Mouse (Mus musculus): Measurements from ENCODE around the gene Ttc30a2. TPM values are rescaled to one million over a fixed set of nuclear protein-coding genes. Genes with fewer than 3 reads are reported as not detected.
"Not testable (repeated sequence)": the region's sequence is repeated elsewhere in the genome, so short reads cannot be mapped to it uniquely, and the experiment has no call there.

Ttc30a2 gene
- polyA plus RNA-seq, 1 experiment from 2014 or later, result 0.47 TPM

GRCm38 (mm10) chr2:75976070-75976469, 1.9 kb downstream of the Ttc30a2 start:
- not testable (repeated sequence) for H3K4me1 ChIP-seq; H3K27me3 ChIP-seq; H3K4me2 ChIP-seq (replicated peaks); H3K36me3 ChIP-seq; H3K9ac ChIP-seq (replicated peaks); H3K4me3 ChIP-seq; H3K27ac ChIP-seq (replicated peaks); ATAC-seq (replicated peaks); H3K9me3 ChIP-seq
- 95% methylated on average over 2 of the region's 2 CpGs for WGBS

- Histone ChIP-seq H3K4me2 (replicated peaks) (no peak overlapping the region), H3K27ac (replicated peaks) (no peak overlapping the region), H3K36me3 (no peaks in the 10 kb centered on the region), H3K27me3 (no peaks in the 10 kb centered on the region), H3K9ac (replicated peaks) (no peak overlapping the region), H3K4me3 (no peak overlapping the region), H3K9me3 (no peaks in the 10 kb centered on the region), H3K4me1 (no peaks in the 10 kb centered on the region)
- no peak for ATAC-seq (replicated peaks)
- WGBS, result 80% methylated on average over 9 of the region's 9 CpGs
Measured at GRCm38 (mm10) chr2:75974131-75974530, 3.8 kb downstream of the Ttc30a2 start.

DNA sequence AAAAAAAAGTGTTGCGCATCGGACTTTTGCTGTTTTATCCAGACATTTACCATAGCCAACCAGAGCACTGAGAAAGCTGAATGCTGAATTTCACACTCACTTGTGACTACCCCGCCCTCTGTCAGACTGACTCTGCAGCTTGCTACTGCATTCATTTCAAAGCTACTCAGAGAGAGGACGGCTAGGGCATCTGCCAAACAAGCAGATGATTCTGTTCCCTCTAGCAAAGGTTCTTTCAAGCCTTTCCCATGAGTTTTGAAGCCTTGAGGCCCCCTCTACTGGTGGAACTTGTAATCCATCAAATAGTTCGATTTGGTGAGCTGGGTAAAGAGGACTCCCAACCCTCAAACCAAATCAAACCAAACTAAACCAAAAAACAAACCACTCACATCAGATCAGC, 13.0 kb downstream of the Ttc30a2 start:
- WGBS, result 23% methylated on average over 5 of the region's 5 CpGs
- Histone ChIP-seq H3K36me3 (no peaks in the 10 kb centered on the region), H3K4me1 (peaks cover 24% of the 10 kb centered on the region), H3K27me3 (no peaks in the 10 kb centered on the region), H3K4me3 (peak overlapping the region; percentile 3; the same call in 1 of the 2 replicates), H3K9ac (replicated peaks) (no peak overlapping the region), H3K27ac (replicated peaks) (peak overlapping the region; percentile 58), H3K9me3 (no peaks in the 10 kb centered on the region), H3K4me2 (replicated peaks) (peak overlapping the region; percentile 39)
- ATAC-seq (replicated peaks), result peak; percentile 87

- H3K4me3 ChIP-seq, result peak overlapping the region; percentile 3; the same call in 1 of the 2 replicates
- no peak overlapping the region for H3K9ac ChIP-seq (replicated peaks)
- 14% methylated on average over 14 of the region's 14 CpGs for WGBS
Measured at GRCm38 (mm10) chr2:75964512-75964911, 13.5 kb downstream of the Ttc30a2 start.

DNA sequence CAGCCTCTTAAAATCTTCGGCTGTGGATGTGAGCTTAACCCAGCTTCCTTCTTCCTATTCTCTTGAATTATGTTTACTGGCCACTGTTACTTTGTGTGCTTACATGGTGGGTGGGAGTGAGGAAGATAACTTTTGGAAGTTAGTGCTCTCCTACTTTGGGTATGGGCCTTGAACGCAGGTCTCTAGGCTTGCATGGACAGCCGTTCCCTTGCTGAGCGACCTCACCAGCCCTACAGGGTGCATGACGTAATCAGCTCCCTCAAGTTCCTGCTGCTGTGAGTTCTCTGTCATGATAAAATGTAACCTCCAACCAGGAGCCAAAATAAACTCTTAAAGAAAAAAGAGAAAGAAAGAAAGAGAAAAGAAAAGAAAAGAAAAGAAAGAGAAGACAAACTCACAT, 13.9 kb downstream of the Ttc30a2 start:
- Histone ChIP-seq H3K4me2 (replicated peaks) (peak overlapping the region; percentile 39; the same call in 1 of the 2 replicates), H3K4me1 (peaks cover 34% of the 10 kb centered on the region), H3K9me3 (no peaks in the 10 kb centered on the region), H3K36me3 (no peaks in the 10 kb centered on the region), H3K9ac (replicated peaks) (no peak overlapping the region), H3K4me3 (no peak overlapping the region), H3K27ac (replicated peaks) (no peak overlapping the region), H3K27me3 (no peaks in the 10 kb centered on the region)
- 71% methylated on average over 5 of the region's 5 CpGs for WGBS
- no peak for ATAC-seq (replicated peaks)

More at GRCm38 (mm10) chr2:75964512-75964911, 13.5 kb downstream of the Ttc30a2 start:
- ATAC-seq (replicated peaks), result peak; percentile 23; the same call in 1 of the 2 replicates
- H3K9me3 ChIP-seq, result no peaks in the 10 kb centered on the region
- peaks cover 29% of the 10 kb centered on the region for H3K4me1 ChIP-seq
- no peaks in the 10 kb centered on the region for H3K36me3 ChIP-seq
- H3K27me3 ChIP-seq, result no peaks in the 10 kb centered on the region
- H3K27ac ChIP-seq (replicated peaks), result peak overlapping the region; percentile 58
- peak overlapping the region; percentile 39 for H3K4me2 ChIP-seq (replicated peaks)

- Histone ChIP-seq H3K27me3 (no peaks in the 10 kb centered on the region), H3K36me3 (no peaks in the 10 kb centered on the region), H3K27ac (replicated peaks) (no peak overlapping the region), H3K9me3 (no peaks in the 10 kb centered on the region), H3K9ac (replicated peaks) (no peak overlapping the region), H3K4me2 (replicated peaks) (no peak overlapping the region), H3K4me3 (no peak overlapping the region), H3K4me1 (peaks cover 40% of the 10 kb centered on the region)
- ATAC-seq (replicated peaks), result no peak
- 65% methylated on average over 10 of the region's 10 CpGs for WGBS
Measured at GRCm38 (mm10) chr2:75963211-75963840, 14.6 kb downstream of the Ttc30a2 start.

DNA sequence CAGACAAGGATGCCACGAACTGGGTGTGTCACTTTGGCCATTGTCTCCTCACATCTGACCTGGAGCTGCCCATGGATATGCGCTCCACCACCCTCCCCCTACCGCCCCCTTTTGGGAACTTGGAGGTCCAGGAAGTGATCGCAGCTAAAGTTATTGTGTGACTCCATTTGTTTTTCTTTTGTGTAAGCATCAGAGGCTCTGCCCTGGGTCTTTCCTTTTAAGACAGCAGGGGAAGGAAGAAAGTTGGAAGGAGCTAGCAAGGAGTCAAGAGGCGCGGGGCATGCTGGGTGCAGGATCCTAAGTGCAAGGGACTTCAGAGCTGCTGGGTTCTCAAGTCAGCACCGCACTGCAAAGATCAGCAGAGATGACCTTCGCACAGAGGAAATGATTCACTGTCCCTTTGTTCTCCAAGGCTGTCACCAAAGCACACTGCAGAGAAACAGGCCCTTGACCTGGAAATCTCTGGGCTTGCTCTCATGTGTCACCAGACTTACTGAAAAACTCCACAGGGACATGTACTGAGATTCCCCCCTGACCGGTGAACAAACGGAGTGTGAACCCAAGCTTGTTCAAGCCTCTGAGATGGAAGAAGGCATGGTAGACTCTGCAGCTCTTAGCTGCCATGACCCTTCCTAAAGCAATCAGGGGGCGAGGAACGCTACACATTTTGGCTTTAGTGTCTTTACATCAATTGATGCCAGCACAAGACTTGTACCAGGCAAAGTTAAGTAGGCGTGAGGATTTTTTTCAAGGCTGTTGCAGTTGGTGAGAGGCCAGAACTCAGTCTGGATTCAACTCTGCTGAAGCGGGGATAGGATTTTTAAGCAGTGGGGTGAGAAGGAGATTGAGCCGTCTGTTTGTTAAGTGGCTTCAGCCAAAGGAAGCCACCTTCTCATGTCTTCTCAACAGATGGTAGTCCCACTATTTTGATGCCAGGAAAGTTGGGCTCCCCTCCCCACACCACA, 17.3 kb downstream of the Ttc30a2 start:
- Histone ChIP-seq H3K36me3 (no peaks in the 10 kb centered on the region), H3K27me3 (no peaks in the 10 kb centered on the region), H3K4me3 (no peak overlapping the region), H3K4me2 (replicated peaks) (peak overlapping the region; percentile 31; the same call in 1 of the 2 replicates), H3K9me3 (no peaks in the 10 kb centered on the region), H3K4me1 (peaks cover 40% of the 10 kb centered on the region), H3K9ac (replicated peaks) (no peak overlapping the region), H3K27ac (replicated peaks) (peak overlapping the region; percentile 52)
- WGBS, result 46% methylated on average over 15 of the region's 15 CpGs
- ATAC-seq (replicated peaks), result no peak

GRCm38 (mm10) chr2:75959850-75960365, 18.1 kb downstream of the Ttc30a2 start:
- ATAC-seq (replicated peaks), result peak; percentile 73
- H3K4me2 ChIP-seq (replicated peaks), result peak overlapping the region; percentile 31
- 8% methylated on average over 15 of the region's 15 CpGs for WGBS
- H3K4me1 ChIP-seq, result peaks cover 38% of the 10 kb centered on the region
- H3K9me3 ChIP-seq, result no peaks in the 10 kb centered on the region
- no peaks in the 10 kb centered on the region for H3K36me3 ChIP-seq
- H3K9ac ChIP-seq (replicated peaks), result no peak overlapping the region
- H3K4me3 ChIP-seq, result no peak overlapping the region
- H3K27me3 ChIP-seq, result no peaks in the 10 kb centered on the region
- peak overlapping the region; percentile 52 for H3K27ac ChIP-seq (replicated peaks)

DNA sequence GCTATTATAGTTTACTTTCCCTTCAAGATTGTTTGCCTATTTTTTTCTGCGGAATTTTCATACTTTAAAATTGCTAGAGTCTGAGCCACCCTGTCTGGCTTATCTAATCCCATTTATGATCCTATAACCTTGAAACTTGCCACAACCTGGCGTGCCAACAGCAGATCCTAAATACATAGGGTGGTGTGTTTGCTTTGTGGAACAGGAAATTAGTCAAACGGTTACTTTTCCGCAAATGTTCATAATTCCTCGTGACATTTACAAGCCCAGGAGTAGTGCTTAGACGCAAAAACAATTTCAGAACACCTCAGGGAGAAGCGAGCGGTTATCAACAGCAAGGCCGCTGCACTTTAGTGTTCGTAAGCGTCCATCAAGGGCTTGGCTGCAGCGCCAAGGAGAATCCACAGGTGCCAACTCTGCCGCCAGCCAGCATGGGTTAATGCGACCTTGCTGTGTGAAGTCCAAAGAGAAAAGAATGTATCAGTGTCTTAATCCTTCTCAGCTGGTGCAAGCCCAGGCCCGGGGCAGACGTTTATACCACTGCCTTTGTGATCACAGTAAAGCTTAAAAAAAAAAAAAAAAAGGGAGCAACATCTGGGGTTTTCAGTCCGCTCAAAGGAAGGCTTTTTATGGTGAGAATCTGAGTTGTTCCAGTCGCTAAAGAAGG, 18.7 kb downstream of the Ttc30a2 start:
- H3K9me3 ChIP-seq, result no peaks in the 10 kb centered on the region
- H3K4me2 ChIP-seq (replicated peaks), result peak overlapping the region; percentile 31
- 19% methylated on average over 18 of the region's 18 CpGs for WGBS
- ATAC-seq (replicated peaks), result peak; percentile 39; the same call in 1 of the 2 replicates
- H3K4me1 ChIP-seq, result peaks cover 33% of the 10 kb centered on the region
- no peaks in the 10 kb centered on the region for H3K36me3 ChIP-seq
- H3K4me3 ChIP-seq, result no peak overlapping the region
- H3K9ac ChIP-seq (replicated peaks), result no peak overlapping the region
- H3K27ac ChIP-seq (replicated peaks), result peak overlapping the region; percentile 52
- no peaks in the 10 kb centered on the region for H3K27me3 ChIP-seq

DNA sequence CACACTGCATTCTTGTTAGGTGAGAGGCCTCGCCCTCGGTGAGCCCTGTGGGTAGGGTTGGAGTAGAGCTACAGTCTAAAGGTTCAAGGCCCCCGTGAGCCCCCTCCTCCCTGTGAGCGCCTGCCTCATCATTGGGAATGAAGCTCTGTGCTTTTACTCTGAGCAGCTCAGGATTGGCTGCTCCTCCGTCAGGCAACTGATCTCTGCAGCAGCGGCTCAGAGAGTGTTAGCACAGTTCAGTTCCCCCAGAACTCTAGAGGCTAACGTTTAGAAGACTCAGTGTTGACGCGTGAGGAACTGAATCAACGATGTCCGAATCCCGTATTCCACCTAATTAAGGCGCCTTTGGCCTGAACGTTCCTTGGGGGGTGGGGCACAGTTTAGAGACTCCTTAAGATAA, 22.3 kb downstream of the Ttc30a2 start:
- H3K27ac ChIP-seq (replicated peaks), result no peak overlapping the region
- no peak for ATAC-seq (replicated peaks)
- no peak overlapping the region for H3K4me2 ChIP-seq (replicated peaks)
- no peaks in the 10 kb centered on the region for H3K9me3 ChIP-seq
- peaks cover 22% of the 10 kb centered on the region for H3K4me1 ChIP-seq
- H3K9ac ChIP-seq (replicated peaks), result no peak overlapping the region
- 49% methylated on average over 14 of the region's 14 CpGs for WGBS
- no peak overlapping the region for H3K4me3 ChIP-seq
- H3K36me3 ChIP-seq, result no peaks in the 10 kb centered on the region
- no peaks in the 10 kb centered on the region for H3K27me3 ChIP-seq

- Histone ChIP-seq H3K4me2 (replicated peaks) (no peak overlapping the region), H3K4me3 (no peak overlapping the region), H3K9me3 (no peaks in the 10 kb centered on the region), H3K4me1 (no peaks in the 10 kb centered on the region), H3K9ac (replicated peaks) (no peak overlapping the region), H3K27me3 (no peaks in the 10 kb centered on the region), H3K27ac (replicated peaks) (no peak overlapping the region), H3K36me3 (no peaks in the 10 kb centered on the region)
- WGBS, result 89% methylated on average over 5 of the region's 5 CpGs
- ATAC-seq (replicated peaks), result no peak
Measured at GRCm38 (mm10) chr2:75953320-75953719, 24.6 kb downstream of the Ttc30a2 start.
